19 mouse cellular contexts compared by ENCODE assay signal in the genomic region with DNA sequence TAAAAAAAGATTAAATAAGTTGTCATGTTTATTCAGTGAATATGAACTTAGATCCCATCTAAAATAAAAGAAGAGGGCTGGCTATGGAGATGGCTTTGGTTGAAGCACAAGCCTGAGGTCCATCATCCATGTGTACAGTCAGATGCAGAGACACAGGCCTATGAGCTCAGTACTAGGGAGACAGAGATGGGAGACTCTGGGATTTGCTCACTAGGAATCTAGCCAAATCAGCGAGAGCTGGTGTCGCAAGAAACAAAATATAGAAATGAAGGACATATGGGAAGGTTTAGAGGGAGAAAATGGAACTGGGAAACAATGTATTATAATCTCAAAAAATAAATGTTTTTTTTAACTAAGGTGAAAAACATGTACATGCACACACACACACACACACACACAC.
"Had no signal": no experiment of that assay in that cellular context is flagged by ENCODE, and none has a peak within 500 bp of the region (broad histone marks: within the 10 kb centered on the region; RNA-seq: fewer than 3 reads in every experiment).

No protein-coding gene starts in this region.

- H3K4me1 ChIP-seq: liver, embryonic 15.5 days; lung, embryonic 15.5 days; midbrain, embryonic 10.5 days; midbrain, embryonic 12.5 days; neural tube, embryonic 13.5 days; neural tube, embryonic 15.5 days; stomach, embryonic 15.5 days had no signal

- H3K27ac ChIP-seq: liver, embryonic 15.5 days; lung, embryonic 15.5 days; midbrain, embryonic 10.5 days; midbrain, embryonic 12.5 days; neural tube, embryonic 13.5 days; neural tube, embryonic 15.5 days; stomach, embryonic 15.5 days; stomach, postnatal 0 days had no signal

- H3K36me3 ChIP-seq: liver, embryonic 15.5 days; lung, embryonic 15.5 days; midbrain, embryonic 10.5 days; midbrain, embryonic 12.5 days; neural tube, embryonic 13.5 days; neural tube, embryonic 15.5 days; stomach, embryonic 15.5 days had no signal

- H3K9me3 ChIP-seq: liver, embryonic 15.5 days; lung, embryonic 15.5 days; midbrain, embryonic 10.5 days; midbrain, embryonic 12.5 days; neural tube, embryonic 13.5 days; neural tube, embryonic 15.5 days; stomach, embryonic 15.5 days had no signal

- DNase-seq: liver, postnatal 0 days; lung, adult 2 months; lung, postnatal 4 days; midbrain, embryonic 14.5 days; right cerebral cortex, postnatal 25 days; thymus, adult 18-20 months; thymus, postnatal 14 days; thymus, postnatal 36 days had no signal

- H3K4me3 ChIP-seq: liver, embryonic 15.5 days; lung, embryonic 15.5 days; midbrain, embryonic 10.5 days; midbrain, embryonic 12.5 days; myocyte; neural tube, embryonic 13.5 days; neural tube, embryonic 15.5 days; stomach, embryonic 15.5 days had no signal

- H3K4me2 ChIP-seq: liver, embryonic 15.5 days; lung, embryonic 15.5 days; midbrain, embryonic 12.5 days; neural tube, embryonic 13.5 days; neural tube, embryonic 15.5 days; stomach, embryonic 15.5 days had no signal

- ATAC-seq: liver, postnatal 0 days; lung, postnatal 0 days; midbrain, embryonic 16.5 days had no signal

- H3K27me3 ChIP-seq: liver, embryonic 15.5 days; lung, embryonic 15.5 days; midbrain, embryonic 12.5 days; neural tube, embryonic 13.5 days; neural tube, embryonic 15.5 days; stomach, embryonic 15.5 days had no signal

- H3K9ac ChIP-seq: liver, embryonic 15.5 days; liver, postnatal 0 days; lung, embryonic 15.5 days; midbrain, embryonic 12.5 days; neural tube, embryonic 13.5 days; neural tube, embryonic 15.5 days; stomach, embryonic 15.5 days had no signal
